Mouse (Mus musculus) kidney, postnatal 14 days (tissue): Measurements from ENCODE around the gene Cdk6.
A peak's percentile ranks its signal among the peaks of the same experiment; 100 is the strongest.
"Not testable (repeated sequence)": the region's sequence is repeated elsewhere in the genome, so short reads cannot be mapped to it uniquely, and the experiment has no call there.

ENCODE experiments used
- DNase-seq: peaks from one replicate; pipeline ENCODE4 v3.0.0; 2022; ENCODE audit warnings: mixed read lengths

Gene Cdk6

GRCm38 (mm10) chr5:3341111-3341911 lies at the start of gene Cdk6:
Cdk6 (plus strand) TSS chr5:3341485.
- DNase-seq: peak; percentile 66

GRCm38 (mm10) chr5:3293666-3294065 lies 47.6 kb upstream of the Cdk6 start:
- DNase-seq: no peak

- no peak for DNase-seq
Observed at GRCm38 (mm10) chr5:3300801-3301457, 40.4 kb upstream of the Cdk6 start.

- DNase-seq: no peak
Observed at GRCm38 (mm10) chr5:3301535-3301934, 39.8 kb upstream of the Cdk6 start.

GRCm38 (mm10) chr5:3303876-3304275 lies 37.4 kb upstream of the Cdk6 start:
- DNase-seq: no peak

- DNase-seq: no peak
Observed at GRCm38 (mm10) chr5:3306146-3306545, 35.1 kb upstream of the Cdk6 start.

GRCm38 (mm10) chr5:3309122-3309521 lies 32.2 kb upstream of the Cdk6 start:
- no peak for DNase-seq

- no peak for DNase-seq
Observed at GRCm38 (mm10) chr5:3309587-3309986, 31.7 kb upstream of the Cdk6 start.

GRCm38 (mm10) chr5:3311156-3311555 lies 30.1 kb upstream of the Cdk6 start:
- not testable (repeated sequence) for DNase-seq

GRCm38 (mm10) chr5:3317724-3318123 lies 23.6 kb upstream of the Cdk6 start:
- not testable (repeated sequence) for DNase-seq

- DNase-seq: no peak
Observed at GRCm38 (mm10) chr5:3320225-3320624, 21.1 kb upstream of the Cdk6 start.

GRCm38 (mm10) chr5:3322052-3322451 lies 19.2 kb upstream of the Cdk6 start:
- no peak for DNase-seq

- no peak for DNase-seq
Observed at GRCm38 (mm10) chr5:3324116-3324515, 17.2 kb upstream of the Cdk6 start.

- DNase-seq: no peak
Observed at GRCm38 (mm10) chr5:3329361-3329760, 11.9 kb upstream of the Cdk6 start.

- DNase-seq: no peak
Observed at GRCm38 (mm10) chr5:3330932-3331331, 10.4 kb upstream of the Cdk6 start.

GRCm38 (mm10) chr5:3333019-3333418 lies 8.3 kb upstream of the Cdk6 start:
- DNase-seq: not testable (repeated sequence)

- DNase-seq: not testable (repeated sequence)
Observed at GRCm38 (mm10) chr5:3340340-3341058, 786 bp upstream of the Cdk6 start.

- DNase-seq: peak; percentile 71
Observed at GRCm38 (mm10) chr5:3341931-3342770, 866 bp downstream of the Cdk6 start.

GRCm38 (mm10) chr5:3342771-3343565 lies 1.7 kb downstream of the Cdk6 start:
- DNase-seq: no peak

GRCm38 (mm10) chr5:3343566-3344080 lies 2.3 kb downstream of the Cdk6 start:
- peak; percentile 76 for DNase-seq

- peak; percentile 94 for DNase-seq
Observed at GRCm38 (mm10) chr5:3344081-3344631, 2.9 kb downstream of the Cdk6 start.
